Mouse (Mus musculus): ENCODE data around the gene Fam126a.

DNA sequence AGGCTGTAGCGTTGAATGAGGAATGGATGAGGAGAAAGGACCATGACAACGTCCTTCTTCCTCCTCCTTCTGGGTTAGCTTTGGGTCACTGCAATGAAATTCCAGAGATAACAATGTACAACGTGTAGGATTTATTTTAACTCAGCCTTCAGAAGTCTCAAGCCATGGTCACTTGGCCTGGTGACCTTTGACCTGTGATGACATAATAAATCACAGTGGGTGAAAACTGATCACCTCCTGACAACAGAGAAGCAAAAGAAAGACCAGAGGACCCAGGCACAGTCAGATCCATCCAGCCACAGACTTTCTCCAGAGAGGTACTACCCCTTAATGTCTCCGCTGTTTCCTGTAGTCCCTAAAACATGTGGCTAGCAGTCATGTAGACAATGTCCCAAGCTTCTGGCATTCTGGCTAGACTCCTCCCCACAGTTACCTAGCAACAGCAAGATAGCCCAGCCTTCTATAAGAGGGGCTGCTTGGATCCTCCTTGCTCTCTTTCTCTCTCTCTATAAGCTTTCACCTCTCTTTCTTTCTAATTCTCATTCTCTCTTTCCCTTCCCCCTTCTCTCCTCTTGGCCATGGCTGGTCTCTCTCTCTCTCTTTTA is 121.9 kb downstream of the Fam126a start:
- TF ChIP-seq CTCF (IDR thresholded peaks at IDR 0.05; ENCODE audit: borderline replicate concordance, insufficient read depth, low read length) (no peak), POLR2A (IDR thresholded peaks at IDR 0.05; ENCODE audit: low read depth, low read length) (no peak)
